Mouse (Mus musculus) adrenal gland, postnatal 14 days (tissue): Measurements from ENCODE around the gene Gm20695. TPM values are rescaled to one million over a fixed set of nuclear protein-coding genes. Genes with fewer than 3 reads are reported as not detected.

Source experiments
- DNase-seq: peaks from one replicate; pipeline ENCODE4 v3.0.0; 2021; ENCODE audit warnings: mixed read lengths
- microRNA-seq, 2 experiments: library from miRNA; unstranded; fragments of <30 nt; microRNA quantifications; one replicate each; pipeline ENCODE4 v1.2.0; 2021
- total RNA-seq: library from RNA; stranded (reverse); gene quantifications from 2 replicates; pipeline ENCODE4 v1.2.3, GENCODE M21; 2021

Gene Gm20695
- total RNA-seq, 1 experiment from 2014 or later = 1.4 TPM

GRCm38 (mm10) chr16:3895173-3895792 is 10.8 kb downstream of the Gm20695 start:
- peak; percentile 27 for DNase-seq

GRCm38 (mm10) chr16:3896046-3896445 is 11.6 kb downstream of the Gm20695 start:
- DNase-seq = no peak

GRCm38 (mm10) chr16:3896553-3896952 is 12.1 kb downstream of the Gm20695 start:
- no peak for DNase-seq

GRCm38 (mm10) chr16:3907471-3907870 is 23.0 kb downstream of the Gm20695 start:
- peak; percentile 11 for DNase-seq

- DNase-seq = peak; percentile 96
Measured at GRCm38 (mm10) chr16:3908537-3909111, 24.2 kb downstream of the Gm20695 start, which contains the start of the genes 1700037C18Rik and Cluap1. Gene 1700037C18Rik (minus strand): TSS chr16:3908689. Gene Cluap1 (plus strand): TSS chr16:3908801.

- no peak for DNase-seq
Measured at GRCm38 (mm10) chr16:3909118-3909517, 24.7 kb downstream of the Gm20695 start.

- DNase-seq = no peak
Measured at GRCm38 (mm10) chr16:3920756-3921155, 36.3 kb downstream of the Gm20695 start.

GRCm38 (mm10) chr16:3923515-3923914 is 39.1 kb downstream of the Gm20695 start:
- no peak for DNase-seq

GRCm38 (mm10) chr16:3923966-3924365 is 39.5 kb downstream of the Gm20695 start:
- no peak for DNase-seq

- DNase-seq = no peak
Measured at GRCm38 (mm10) chr16:3928582-3928981, 44.1 kb downstream of the Gm20695 start.

GRCm38 (mm10) chr16:3929151-3929550 is 44.7 kb downstream of the Gm20695 start:
- DNase-seq = no peak

GRCm38 (mm10) chr16:3933536-3933935 is 49.1 kb downstream of the Gm20695 start:
- DNase-seq = no peak

- DNase-seq = no peak
Measured at GRCm38 (mm10) chr16:3934091-3934490, 49.6 kb downstream of the Gm20695 start.

GRCm38 (mm10) chr16:3934701-3935100 is 50.3 kb downstream of the Gm20695 start:
- no peak for DNase-seq

GRCm38 (mm10) chr16:3951141-3951540 is 66.7 kb downstream of the Gm20695 start:
- no peak for DNase-seq

- peak; percentile 81 for DNase-seq
Measured at GRCm38 (mm10) chr16:3956369-3956768, 71.9 kb downstream of the Gm20695 start.

GRCm38 (mm10) chr16:3959261-3959660 is 74.8 kb downstream of the Gm20695 start:
- peak; percentile 39 for DNase-seq

- DNase-seq = no peak
Measured at GRCm38 (mm10) chr16:3964990-3965389, 80.5 kb downstream of the Gm20695 start.

GRCm38 (mm10) chr16:3965534-3965933 is 81.1 kb downstream of the Gm20695 start:
- no peak for DNase-seq

Small RNA genes within 50 kb of the gene (microRNA-seq; reads per million reads assigned to microRNA genes)
- gene Gm23493 = 0 reads per million in 2 experiments

Other genes starting within 250 kb of the Gm20695 start
- 0.11 and 0.26 TPM in 2 replicates for gene Mefv, start 166.6 kb upstream of the Gm20695 start, total RNA-seq
- 19.3 and 20.5 TPM in 2 replicates for gene Zfp263, start 140.6 kb upstream of the Gm20695 start, total RNA-seq
- not detected in 2 replicates for gene Olfr15, start 53.8 kb upstream of the Gm20695 start, total RNA-seq
- gene Zfp174, start 37.4 kb upstream of the Gm20695 start, total RNA-seq = 3.9 and 5.6 TPM in 2 replicates
- gene Naa60, start 12.3 kb upstream of the Gm20695 start, total RNA-seq = 68.1 and 83.4 TPM in 2 replicates
- gene Zfp597, start 87 bp upstream of the Gm20695 start, total RNA-seq = 15.6 and 20.1 TPM in 2 replicates
- gene 1700037C18Rik, start 24.0 kb downstream of the Gm20695 start, total RNA-seq = 3.0 and 3.3 TPM in 2 replicates
- gene Cluap1, start 24.2 kb downstream of the Gm20695 start, total RNA-seq = 15.6 and 18.3 TPM in 2 replicates
- 2.6 and 5.8 TPM in 2 replicates for gene Nlrc3, start 92.0 kb downstream of the Gm20695 start, total RNA-seq
- gene Slx4, start 119.1 kb downstream of the Gm20695 start, total RNA-seq = 22.2 and 27.8 TPM in 2 replicates
- not detected in 2 replicates for gene Dnase1, start 152.3 kb downstream of the Gm20695 start, total RNA-seq
- gene Trap1, start 193.2 kb downstream of the Gm20695 start, total RNA-seq = 194 and 216 TPM in 2 replicates